In genomic region chr4:107829675-107830074, GRCm38 (mm10) we compare ENCODE assay signal across 14 mouse cellular contexts. TPM values are rescaled to one million over a fixed set of nuclear protein-coding genes. Genes with fewer than 3 reads are reported as not detected.
DNase-seq lines count a peak whose midpoint lies in the region; ATAC-seq and TF ChIP-seq lines count a peak whose summit lies in the region.
"Had no signal": no experiment of that assay in that cellular context is flagged by ENCODE, and none has a peak within 500 bp of the region (broad histone marks: within the 10 kb centered on the region; RNA-seq: fewer than 3 reads in every experiment).

No protein-coding gene starts in this region.

- no peak for ATAC-seq in forebrain, postnatal 0 days
- no peak for ATAC-seq in midbrain, embryonic 12.5 days (ENCODE audit: low FRiP score, low read depth)
- ATAC-seq in kidney, embryonic 16.5 days (ENCODE audit: low FRiP score, low TSS enrichment), result no peak

- TF ChIP-seq POLR2A in thymus, adult 2 months (IDR thresholded peaks at IDR 0.05; ENCODE audit: control insufficient read depth, extremely low read depth, insufficient read depth, low read length, poor library complexity), result no peak

- peaks cover 17% of the 10 kb centered on the region for H3K4me1 ChIP-seq in thymus, adult 2 months (replicated peaks; ENCODE audit: control insufficient read depth, insufficient read depth, low read length)
- peaks cover 68% of the 10 kb centered on the region for H3K4me1 ChIP-seq in forebrain, postnatal 0 days (ENCODE audit: insufficient read depth)
- peaks cover 98% of the 10 kb centered on the region for H3K4me1 ChIP-seq in midbrain, embryonic 12.5 days
- peaks cover 16% of the 10 kb centered on the region for H3K4me1 ChIP-seq in kidney, embryonic 16.5 days (ENCODE audit: insufficient read depth, low read length)

- no peaks in the 10 kb centered on the region for H3K9me3 ChIP-seq in forebrain, postnatal 0 days (ENCODE audit: low read length)
- H3K9me3 ChIP-seq in midbrain, embryonic 12.5 days, result no peaks in the 10 kb centered on the region
- H3K9me3 ChIP-seq in kidney, embryonic 16.5 days (ENCODE audit: low read length), result no peaks in the 10 kb centered on the region
- H3K9me3 ChIP-seq: limb, embryonic 15.5 days had no signal

- no peak overlapping the region for H3K27ac ChIP-seq in thymus, adult 2 months (ENCODE audit: control insufficient read depth, insufficient read depth, low read length)
- peak overlapping the region; percentile 84 for H3K27ac ChIP-seq in forebrain, postnatal 0 days (ENCODE audit: low read depth, low read length)
- peak overlapping the region; percentile 84 for H3K27ac ChIP-seq in midbrain, embryonic 12.5 days (replicated peaks)
- H3K27ac ChIP-seq in kidney, embryonic 16.5 days (ENCODE audit: low read length), result no peak overlapping the region
- H3K27ac ChIP-seq: limb, embryonic 15.5 days had no signal

- H3K36me3 ChIP-seq in thymus, adult 2 months (ENCODE audit: control insufficient read depth, insufficient read depth, low read length), result no peaks in the 10 kb centered on the region
- peaks cover 6% of the 10 kb centered on the region; the same call in 1 of the 2 replicates for H3K36me3 ChIP-seq in forebrain, postnatal 0 days (ENCODE audit: insufficient read depth)
- H3K36me3 ChIP-seq in midbrain, embryonic 12.5 days, result no peaks in the 10 kb centered on the region
- H3K36me3 ChIP-seq in kidney, embryonic 16.5 days (ENCODE audit: insufficient read depth, low read length), result no peaks in the 10 kb centered on the region
- H3K36me3 ChIP-seq: limb, embryonic 15.5 days had no signal

- no peak for TF ChIP-seq CTCF in thymus, adult 2 months (IDR thresholded peaks at IDR 0.05; ENCODE audit: borderline replicate concordance, control insufficient read depth, extremely low read depth, insufficient read depth, low read length, poor library complexity)
- TF ChIP-seq CTCF in forebrain, postnatal 0 days (IDR thresholded peaks at IDR 0.05; ENCODE audit: low read depth), result no peak

- 9% methylated on average over 2 of the region's 2 CpGs for WGBS in thymus, adult 2 months
- WGBS in forebrain, postnatal 0 days, result 28% methylated on average over 2 of the region's 2 CpGs
- 22% methylated on average over 2 of the region's 2 CpGs for WGBS in midbrain, embryonic 12.5 days
- WGBS in kidney, embryonic 16.5 days, result 62% methylated on average over 2 of the region's 2 CpGs

- H3K27me3 ChIP-seq in thymus, adult 2 months (ENCODE audit: control insufficient read depth, insufficient read depth, low read length), result no peaks in the 10 kb centered on the region
- no peaks in the 10 kb centered on the region for H3K27me3 ChIP-seq in forebrain, postnatal 0 days (ENCODE audit: insufficient read depth, low read length)
- H3K27me3 ChIP-seq in midbrain, embryonic 12.5 days, result peaks cover 22% of the 10 kb centered on the region; the same call in 1 of the 2 replicates
- H3K27me3 ChIP-seq in kidney, embryonic 16.5 days (ENCODE audit: insufficient read depth, low read length), result 0 out of 2 replicates have a peak, but pooled peaks cover 4% of the 10 kb centered on the region
- H3K27me3 ChIP-seq: limb, embryonic 15.5 days had no signal

- H3K9ac ChIP-seq in forebrain, postnatal 0 days, result peak overlapping the region; percentile 43; the same call in 1 of the 2 replicates
- H3K9ac ChIP-seq in midbrain, embryonic 12.5 days (replicated peaks), result peak overlapping the region; percentile 29; the same call in 1 of the 2 replicates
- no peak overlapping the region for H3K9ac ChIP-seq in kidney, embryonic 16.5 days (replicated peaks; ENCODE audit: low read length)
- H3K9ac ChIP-seq: limb, embryonic 15.5 days had no signal

- peak; percentile 19 for DNase-seq in thymus, postnatal 0 days (ENCODE audit: low spot score)
- no peak for DNase-seq in thymus, adult 2 months
- DNase-seq in forebrain, postnatal 0 days, result no peak
- DNase-seq in spleen, postnatal 10 days (ENCODE audit: low spot score in 2 of 2), result no peak
- DNase-seq in urinary bladder, adult 18-20 months (ENCODE audit: low spot score in 2 of 2), result no peak
- no peak for DNase-seq in heart, adult 9 months (ENCODE audit: low spot score in 2 of 2)
- DNase-seq: adrenal gland, postnatal 14 days; embryo, embryonic 11 days; heart, postnatal 10 days; lung, postnatal 4 days; thymus, postnatal 14 days had no signal

- H3K4me2 ChIP-seq in forebrain, postnatal 0 days (ENCODE audit: low read depth), result no peak overlapping the region
- no peak overlapping the region for H3K4me2 ChIP-seq in midbrain, embryonic 12.5 days (replicated peaks)
- no peak overlapping the region for H3K4me2 ChIP-seq in kidney, embryonic 16.5 days (replicated peaks; ENCODE audit: low read depth, low read length)
- H3K4me2 ChIP-seq: limb, embryonic 15.5 days had no signal

- H3K4me3 ChIP-seq in thymus, adult 2 months (ENCODE audit: control insufficient read depth, insufficient read depth, low read length), result no peak overlapping the region
- H3K4me3 ChIP-seq in forebrain, postnatal 0 days (ENCODE audit: low read depth, low read length), result no peak overlapping the region
- H3K4me3 ChIP-seq in midbrain, embryonic 12.5 days, result no peak overlapping the region
- H3K4me3 ChIP-seq in kidney, embryonic 16.5 days (ENCODE audit: low read length), result no peak overlapping the region
- H3K4me3 ChIP-seq: limb, embryonic 15.5 days had no signal

RNA-seq across cellular contexts. Expression of gene Lrp8, which starts 27.6 kb away (rescaled TPM):
- polyA plus RNA-seq in thymus, postnatal 0 days (2015; fragmentation: Nextera tagmentation; extraction: Ambion mirVana), result 5.0 and 5.2 TPM in 2 replicates
- polyA plus RNA-seq in thymus, adult 2 months (2012; rRNA removed), result 45.6 and 64.7 TPM in 2 replicates
- 60.7 and 90.2 TPM in 2 replicates for total RNA-seq in forebrain, postnatal 0 days (2014; rRNA removed)
- 21.9 and 38.3 TPM in 2 replicates for polyA plus RNA-seq in forebrain, postnatal 0 days (2015; fragmentation: Nextera tagmentation; extraction: Ambion mirVana)
- 40.1 and 47.7 TPM in 2 replicates for polyA plus RNA-seq in midbrain, embryonic 12.5 days (2016; fragmentation: Nextera tagmentation; extraction: Ambion mirVana)
- polyA plus RNA-seq in kidney, embryonic 16.5 days (2015; fragmentation: Nextera tagmentation; extraction: Ambion mirVana), result 1.1 and 1.2 TPM in 2 replicates

RNA-seq across cellular contexts. Expression of gene Magoh, which starts 49.9 kb away (rescaled TPM):
- 293 and 314 TPM in 2 replicates for polyA plus RNA-seq in thymus, postnatal 0 days (2015; fragmentation: Nextera tagmentation; extraction: Ambion mirVana)
- 54.9 and 55.6 TPM in 2 replicates for polyA plus RNA-seq in thymus, adult 2 months (2012; rRNA removed)
- 49.8 and 64.5 TPM in 2 replicates for total RNA-seq in forebrain, postnatal 0 days (2014; rRNA removed)
- 138 and 180 TPM in 2 replicates for polyA plus RNA-seq in forebrain, postnatal 0 days (2015; fragmentation: Nextera tagmentation; extraction: Ambion mirVana)
- polyA plus RNA-seq in midbrain, embryonic 12.5 days (2016; fragmentation: Nextera tagmentation; extraction: Ambion mirVana), result 206 and 210 TPM in 2 replicates
- 158 and 165 TPM in 2 replicates for polyA plus RNA-seq in kidney, embryonic 16.5 days (2015; fragmentation: Nextera tagmentation; extraction: Ambion mirVana)

RNA-seq across cellular contexts. Expression of gene 0610037L13Rik, which starts 59.9 kb away (rescaled TPM):
- polyA plus RNA-seq in thymus, postnatal 0 days (2015; fragmentation: Nextera tagmentation; extraction: Ambion mirVana), result 78.3 and 81.5 TPM in 2 replicates
- polyA plus RNA-seq in thymus, adult 2 months (2012; rRNA removed), result 24.0 and 29.7 TPM in 2 replicates
- 63.7 and 75.6 TPM in 2 replicates for total RNA-seq in forebrain, postnatal 0 days (2014; rRNA removed)
- 102 and 110 TPM in 2 replicates for polyA plus RNA-seq in forebrain, postnatal 0 days (2015; fragmentation: Nextera tagmentation; extraction: Ambion mirVana)
- 107 and 117 TPM in 2 replicates for polyA plus RNA-seq in midbrain, embryonic 12.5 days (2016; fragmentation: Nextera tagmentation; extraction: Ambion mirVana)
- 117 and 124 TPM in 2 replicates for polyA plus RNA-seq in kidney, embryonic 16.5 days (2015; fragmentation: Nextera tagmentation; extraction: Ambion mirVana)

Comparison
In these comparisons a context has a peak if more than half of its experiments do, and no peak if none do; other contexts are left out.
1. H3K27ac ChIP-seq: peak in forebrain, postnatal 0 days (single experiment) and midbrain, embryonic 12.5 days (single experiment); none in thymus, adult 2 months (single experiment) and kidney, embryonic 16.5 days (single experiment).